In genomic region chr5:53469777-53470131, GRCm38 (mm10) we compare ENCODE assay signal across 12 mouse cellular contexts. TPM values are rescaled to one million over a fixed set of nuclear protein-coding genes. Genes with fewer than 3 reads are reported as not detected.
DNase-seq lines count a peak whose midpoint lies in the region; ATAC-seq lines count a peak whose summit lies in the region.
"Had no signal": no experiment of that assay in that cellular context is flagged by ENCODE, and none has a peak within 500 bp of the region (broad histone marks: within the 10 kb centered on the region; RNA-seq: fewer than 3 reads in every experiment).

No protein-coding gene starts in this region.

- peak overlapping the region; percentile 25; the same call in 1 of the 2 replicates for H3K27ac ChIP-seq in lung, embryonic 15.5 days
- H3K27ac ChIP-seq in limb, embryonic 13.5 days: peak overlapping the region; percentile 65; the same call in 1 of the 2 replicates
- H3K27ac ChIP-seq in stomach, embryonic 16.5 days (ENCODE audit: low read length): no peak overlapping the region
- H3K27ac ChIP-seq: midbrain, embryonic 13.5 days; neural tube, embryonic 13.5 days had no signal

- 41% methylated on average over 9 of the region's 9 CpGs for WGBS in lung, embryonic 15.5 days
- 56% methylated on average over 9 of the region's 9 CpGs for WGBS in limb, embryonic 13.5 days
- WGBS in stomach, embryonic 16.5 days: 55% methylated on average over 9 of the region's 9 CpGs

- no peak for ATAC-seq in lung, embryonic 15.5 days (ENCODE audit: borderline replicate concordance, extremely low read depth, low FRiP score, low TSS enrichment)
- ATAC-seq in limb, embryonic 13.5 days (ENCODE audit: low FRiP score, low read depth): no peak
- ATAC-seq in stomach, embryonic 16.5 days (ENCODE audit: insufficient read depth, low FRiP score): peak; percentile 42; the same call in 1 of the 2 replicates

- peak overlapping the region; percentile 19; the same call in 1 of the 2 replicates for H3K4me2 ChIP-seq in lung, embryonic 15.5 days
- 0 out of 2 replicates have a peak overlapping the region, but pooled peaks have one; percentile 4 for H3K4me2 ChIP-seq in limb, embryonic 13.5 days (replicated peaks)
- H3K4me2 ChIP-seq in stomach, embryonic 16.5 days (ENCODE audit: low read depth, low read length): peak overlapping the region; percentile 3; the same call in 1 of the 2 replicates
- H3K4me2 ChIP-seq: midbrain, embryonic 13.5 days; neural tube, embryonic 13.5 days had no signal

- no peaks in the 10 kb centered on the region for H3K9me3 ChIP-seq in lung, embryonic 15.5 days
- H3K9me3 ChIP-seq in limb, embryonic 13.5 days: no peaks in the 10 kb centered on the region
- H3K9me3 ChIP-seq in stomach, embryonic 16.5 days (replicated peaks; ENCODE audit: control insufficient read depth, low read length): no peaks in the 10 kb centered on the region
- H3K9me3 ChIP-seq: midbrain, embryonic 13.5 days; neural tube, embryonic 13.5 days had no signal

- H3K4me3 ChIP-seq in lung, embryonic 15.5 days: no peak overlapping the region
- H3K4me3 ChIP-seq in limb, embryonic 13.5 days: no peak overlapping the region
- H3K4me3 ChIP-seq in stomach, embryonic 16.5 days (replicated peaks; ENCODE audit: low read length): no peak overlapping the region
- H3K4me3 ChIP-seq: midbrain, embryonic 13.5 days; neural tube, embryonic 13.5 days had no signal

- intact Hi-C loops in gastrocnemius, postnatal 14 days (cut with DNase I; ENCODE audit: low total_unique reads): no loop called here

- H3K27me3 ChIP-seq in lung, embryonic 15.5 days: no peaks in the 10 kb centered on the region
- no peaks in the 10 kb centered on the region; the same call in 1 of the 2 replicates for H3K27me3 ChIP-seq in limb, embryonic 13.5 days
- H3K27me3 ChIP-seq in stomach, embryonic 16.5 days (ENCODE audit: control insufficient read depth, insufficient read depth, low read length): no peaks in the 10 kb centered on the region; the same call in 1 of the 2 replicates

- no peak overlapping the region for H3K9ac ChIP-seq in lung, embryonic 15.5 days
- no peak overlapping the region for H3K9ac ChIP-seq in limb, embryonic 13.5 days
- H3K9ac ChIP-seq in stomach, embryonic 16.5 days (ENCODE audit: low read length): no peak overlapping the region
- H3K9ac ChIP-seq: midbrain, embryonic 13.5 days; neural tube, embryonic 13.5 days had no signal

- H3K36me3 ChIP-seq in lung, embryonic 15.5 days: no peaks in the 10 kb centered on the region
- H3K36me3 ChIP-seq in limb, embryonic 13.5 days: no peaks in the 10 kb centered on the region
- H3K36me3 ChIP-seq in stomach, embryonic 16.5 days (ENCODE audit: control insufficient read depth, insufficient read depth, low read length): no peaks in the 10 kb centered on the region
- H3K36me3 ChIP-seq: midbrain, embryonic 13.5 days; neural tube, embryonic 13.5 days had no signal

- peaks cover 27% of the 10 kb centered on the region for H3K4me1 ChIP-seq in lung, embryonic 15.5 days
- H3K4me1 ChIP-seq in limb, embryonic 13.5 days: peaks cover 34% of the 10 kb centered on the region
- peaks cover 10% of the 10 kb centered on the region for H3K4me1 ChIP-seq in stomach, embryonic 16.5 days (ENCODE audit: control insufficient read depth, insufficient read depth, low read length)

- DNase-seq in gastrocnemius, postnatal 14 days: peak; percentile 40
- DNase-seq in gastrocnemius, postnatal 25 days: no peak
- no peak for DNase-seq in lung, postnatal 4 days
- DNase-seq in thymus, adult 18-20 months: no peak
- DNase-seq in T-cell, adult 2 months (ENCODE audit: low spot score): no peak
- DNase-seq: layer of hippocampus, adult 9-11 months; lung, postnatal 10 days had no signal

RNA-seq across cellular contexts. Expression of gene Rbpj, which starts 3.8 kb away (rescaled TPM):
- total RNA-seq in gastrocnemius, postnatal 14 days (2021): 10 to 100 TPM; 22.1 to 22.5 TPM
- 10 to 100 TPM; 18.5 to 21.8 TPM for total RNA-seq in gastrocnemius, postnatal 25 days (2021)
- 38.2 and 40.2 TPM in 2 replicates for polyA plus RNA-seq in lung, embryonic 15.5 days (2015; fragmentation: Nextera tagmentation; extraction: Ambion mirVana)
- 42.6 and 46.1 TPM in 2 replicates for polyA plus RNA-seq in limb, embryonic 13.5 days (2015; fragmentation: Nextera tagmentation; extraction: Ambion mirVana)
- polyA plus RNA-seq in stomach, embryonic 16.5 days (2015; fragmentation: Nextera tagmentation; extraction: Ambion mirVana): 29.4 and 30.0 TPM in 2 replicates
